ENCODE assay signal across 7 mouse cellular contexts in the genomic region with DNA sequence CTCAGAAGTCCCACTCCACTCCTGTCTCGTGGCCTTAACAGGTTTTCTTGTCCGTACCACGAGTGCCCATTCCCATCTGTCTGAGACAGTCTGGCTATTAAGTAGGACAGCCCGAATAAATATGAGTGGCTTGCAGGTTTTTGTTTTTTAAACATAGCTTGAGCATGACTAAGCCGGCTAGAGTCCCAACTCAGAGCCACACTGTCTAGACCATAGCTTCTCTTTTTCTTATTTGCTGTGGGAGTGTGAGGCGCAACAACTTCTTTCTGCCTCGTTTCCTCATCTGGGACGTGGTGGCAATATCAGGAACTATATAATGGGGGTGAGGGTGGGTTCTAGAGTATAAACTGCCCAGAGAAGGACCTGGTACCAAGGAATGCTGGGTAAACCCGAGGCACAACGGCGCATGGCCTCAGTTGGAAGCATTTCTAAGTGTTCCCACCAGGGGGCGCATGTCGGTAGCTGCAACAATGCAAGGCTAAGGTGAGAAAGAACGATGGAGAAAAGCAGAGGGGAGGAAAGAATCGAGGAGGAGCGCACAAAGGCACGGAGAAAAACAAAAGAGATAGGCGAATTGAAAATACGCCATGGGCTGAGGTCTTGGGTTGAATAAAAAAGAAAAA. TPM values are rescaled to one million over a fixed set of nuclear protein-coding genes. Genes with fewer than 3 reads are reported as not detected.
DNase-seq lines count a peak whose midpoint lies in the region; ATAC-seq lines count a peak whose summit lies in the region.

No protein-coding gene starts in this region.

- H3K4me1 ChIP-seq in intestine, embryonic 14.5 days (replicated peaks; ENCODE audit: control insufficient read depth, insufficient read depth, low read length) = peaks cover 18% of the 10 kb centered on the region
- H3K4me1 ChIP-seq in midbrain, embryonic 15.5 days = peaks cover 3% of the 10 kb centered on the region; the same call in 1 of the 2 replicates

- no peaks in the 10 kb centered on the region for H3K36me3 ChIP-seq in intestine, embryonic 14.5 days (ENCODE audit: control insufficient read depth, insufficient read depth, low read length)
- no peaks in the 10 kb centered on the region for H3K36me3 ChIP-seq in midbrain, embryonic 15.5 days (replicated peaks)

- H3K9me3 ChIP-seq in intestine, embryonic 14.5 days (ENCODE audit: control insufficient read depth, low read length) = no peaks in the 10 kb centered on the region
- no peaks in the 10 kb centered on the region for H3K9me3 ChIP-seq in midbrain, embryonic 15.5 days

- peak overlapping the region; percentile 77; the same call in 1 of the 2 replicates for H3K27ac ChIP-seq in intestine, embryonic 14.5 days (ENCODE audit: low read depth)
- H3K27ac ChIP-seq in midbrain, embryonic 15.5 days = no peak overlapping the region

- ATAC-seq in common myeloid progenitor, adult 5-6 weeks (replicated peaks; ENCODE audit: low read depth, poor library complexity, severe bottlenecking) = peak; percentile 97
- no peak; the same call in 1 of the 2 replicates for ATAC-seq in intestine, embryonic 14.5 days (replicated peaks; ENCODE audit: low FRiP score, low TSS enrichment, low read depth)
- ATAC-seq in midbrain, embryonic 15.5 days (replicated peaks) = peak; percentile 72

- no peaks in the 10 kb centered on the region; the same call in 1 of the 2 replicates for H3K27me3 ChIP-seq in intestine, embryonic 14.5 days (replicated peaks; ENCODE audit: control insufficient read depth, insufficient read depth, low read length)
- no peaks in the 10 kb centered on the region for H3K27me3 ChIP-seq in midbrain, embryonic 15.5 days (replicated peaks)

- peak; percentile 79 for DNase-seq in adipocyte (ENCODE audit: low spot score)
- peak; percentile 36 to 42 for DNase-seq in gastrocnemius, adult 8-10 months (ENCODE audit: low spot score in 2 of 2)
- DNase-seq in intestine, embryonic 14.5 days (ENCODE audit: low spot score) = peak; percentile 89
- DNase-seq in left cerebral cortex, postnatal 14 days (ENCODE audit: low spot score in 2 of 2) = peak; percentile 71 to 85
- DNase-seq in spleen, adult 18-20 months = peak; percentile 20 to 66

- H3K4me2 ChIP-seq in intestine, embryonic 14.5 days (ENCODE audit: low read length) = no peak overlapping the region
- H3K4me2 ChIP-seq in midbrain, embryonic 15.5 days = no peak overlapping the region

- 36% methylated on average over 19 of the region's 19 CpGs for WGBS in intestine, embryonic 14.5 days
- 33% methylated on average over 19 of the region's 19 CpGs for WGBS in midbrain, embryonic 15.5 days

- intact Hi-C loops in left cerebral cortex, postnatal 14 days (cut with DNase I) = loop anchor here (1.0 kb wide), 1 partner anchor 86 kb away; no protein-coding TSS in a partner anchor

- H3K9ac ChIP-seq in intestine, embryonic 14.5 days (ENCODE audit: low read length) = no peak overlapping the region
- no peak overlapping the region for H3K9ac ChIP-seq in midbrain, embryonic 15.5 days

- H3K4me3 ChIP-seq in intestine, embryonic 14.5 days (ENCODE audit: low read depth, low read length) = no peak overlapping the region
- no peak overlapping the region for H3K4me3 ChIP-seq in midbrain, embryonic 15.5 days

RNA-seq across cellular contexts. Expression of a gene that starts 5.1 kb away (rescaled TPM):
- not detected in 2 replicates for total RNA-seq in common myeloid progenitor, adult 5-6 weeks (2017)
- not detected for total RNA-seq in gastrocnemius, adult 8-10 months (2022)
- 3.9 and 4.9 TPM in 2 replicates for polyA plus RNA-seq in intestine, embryonic 14.5 days (2014; fragmentation: Nextera tagmentation; extraction: Ambion mirVana)
- total RNA-seq in left cerebral cortex, postnatal 14 days (2021) = not detected
- not detected in 2 replicates for polyA plus RNA-seq in midbrain, embryonic 15.5 days (2015; fragmentation: Nextera tagmentation; extraction: Ambion mirVana)

RNA-seq across cellular contexts. Expression of a gene that starts 53.1 kb away (rescaled TPM):
- 0.05 and 0.58 TPM in 2 replicates for total RNA-seq in common myeloid progenitor, adult 5-6 weeks (2017)
- 1 to 10 TPM in 2 of 4 experiments, under 1 TPM in 2; 0.19 to 1.4 (median 0.76) TPM for total RNA-seq in gastrocnemius, adult 8-10 months (2022)
- polyA plus RNA-seq in intestine, embryonic 14.5 days (2014; fragmentation: Nextera tagmentation; extraction: Ambion mirVana) = 23.1 and 32.1 TPM in 2 replicates
- total RNA-seq in left cerebral cortex, postnatal 14 days (2021) = 10 to 100 TPM; 10.5 to 10.9 TPM
- polyA plus RNA-seq in midbrain, embryonic 15.5 days (2015; fragmentation: Nextera tagmentation; extraction: Ambion mirVana) = 22.9 and 26.8 TPM in 2 replicates

Comparison
In these comparisons a context has a peak if more than half of its experiments do, and no peak if none do; other contexts are left out.
1. DNase-seq: peak in every context shown above with its lines; median percentile 89 in intestine, embryonic 14.5 days; 79 in adipocyte; 78 in left cerebral cortex, postnatal 14 days; 43 in spleen, adult 18-20 months; 39 in gastrocnemius, adult 8-10 months.